Mouse (Mus musculus) lung, postnatal 0 days (tissue): ENCODE results near the gene Amotl1. TPM values are rescaled to one million over a fixed set of nuclear protein-coding genes. Genes with fewer than 3 reads are reported as not detected.

Source experiments
- ATAC-seq: fragments of 200-750 bp; cut with Nextera tagmentation; 2 replicates; pipeline ENCODE4 v1.8.0; 2017; ENCODE audit warnings: moderate library complexity
- DNase-seq: peaks from one replicate; pipeline ENCODE4 v3.0.0-alpha.2; 2016; ENCODE audit warnings: low spot score
- H3K27ac ChIP-seq: fragments of 300-500 bp; sonication (generic); 2 replicates; pipeline ENCODE4 v1.5.1; 2014; ENCODE audit warnings: antibody characterized with exemption, mild to moderate bottlenecking, low read length, mixed read lengths
- H3K27me3 ChIP-seq: fragments of 300-500 bp; sonication (generic); replicated peaks from 2 replicates; pipeline ENCODE4 v1.6.1; 2014; ENCODE audit warnings: low read length, mixed read lengths; ENCODE audit not compliant: insufficient read depth
- H3K36me3 ChIP-seq: fragments of 300-500 bp; sonication (generic); 2 replicates; pipeline ENCODE4 v1.6.1; 2014; ENCODE audit warnings: low read length, mixed read lengths; ENCODE audit not compliant: insufficient read depth
- H3K4me1 ChIP-seq: fragments of 300-500 bp; sonication (generic); 2 replicates; pipeline ENCODE4 v1.6.1; 2014; ENCODE audit warnings: antibody characterized with exemption, low read depth, low read length, mixed read lengths; ENCODE audit not compliant: insufficient read depth
- H3K4me2 ChIP-seq: fragments of 300-500 bp; sonication (generic); replicated peaks from 2 replicates; pipeline ENCODE4 v1.6.1; 2014; ENCODE audit warnings: low read depth, mild to moderate bottlenecking, low read length, moderate library complexity, mixed read lengths
- H3K4me3 ChIP-seq: fragments of 300-500 bp; sonication (generic); 2 replicates; pipeline ENCODE4 v1.5.1; 2014; ENCODE audit warnings: low read depth, low read length
- H3K9ac ChIP-seq: fragments of 300-500 bp; sonication (generic); replicated peaks from 2 replicates; pipeline ENCODE4 v1.6.1; 2014; ENCODE audit warnings: low read depth, mild to moderate bottlenecking
- H3K9me3 ChIP-seq: fragments of 300-500 bp; sonication (generic); 2 replicates; pipeline ENCODE4 v1.6.1; 2016; ENCODE audit warnings: low read length, mixed read lengths
- CTCF ChIP-seq: IDR thresholded peaks from 2 replicates; pipeline ENCODE4 v1.5.1; 2016; ENCODE audit warnings: antibody characterized with exemption, mild to moderate bottlenecking
- EP300 ChIP-seq: IDR thresholded peaks from 2 replicates; pipeline ENCODE4 v1.6.1; 2016; ENCODE audit warnings: antibody characterized with exemption, mild to moderate bottlenecking, control low read depth
- WGBS: fragments of 180-500 bp; shearing (Covaris S2); extraction: QIAGEN DNeasy Blood & Tissue Kit; methylation state at CpG from one replicate; pipeline ENCODE4 v1.1.7; 2014; 5-methylcytosine and 5-hydroxymethylcytosine counted together
- polyA plus RNA-seq: library from polyadenylated mRNA; unstranded; fragments of >200 nt; fragmentation: Nextera tagmentation; extraction: Ambion mirVana; gene quantifications from 2 replicates; pipeline ENCODE4 v1.2.1, GENCODE M21; 2015

Amotl1 gene
- polyA plus RNA-seq, 1 experiment from 2014 or later, result 12.9 TPM

GRCm38 (mm10) chr9:14662138-14662537 lies 17.3 kb upstream of the Amotl1 start:
- no peaks in the 10 kb centered on the region for H3K36me3 ChIP-seq
- WGBS, result 82% methylated on average over 9 of the region's 9 CpGs
- ATAC-seq (no peak), DNase-seq (no peak)
- no peak overlapping the region for H3K9ac ChIP-seq
- H3K4me1 ChIP-seq, result no peaks in the 10 kb centered on the region
- H3K9me3 ChIP-seq, result no peaks in the 10 kb centered on the region
- H3K4me3 ChIP-seq, result no peak overlapping the region
- H3K27ac ChIP-seq, result no peak overlapping the region
- TF ChIP-seq EP300, result no peak
- no peak for TF ChIP-seq CTCF
- H3K27me3 ChIP-seq, result no peaks in the 10 kb centered on the region
- no peak overlapping the region for H3K4me2 ChIP-seq

- no peak overlapping the region for H3K4me2 ChIP-seq
- no peak for ATAC-seq
- no peak for TF ChIP-seq EP300
- TF ChIP-seq CTCF, result no peak
- H3K36me3 ChIP-seq, result no peaks in the 10 kb centered on the region
- no peak overlapping the region for H3K9ac ChIP-seq
- DNase-seq, result no peak
- H3K27me3 ChIP-seq, result no peaks in the 10 kb centered on the region
- no peaks in the 10 kb centered on the region for H3K9me3 ChIP-seq
- 24% methylated on average over 2 of the region's 2 CpGs for WGBS
- H3K27ac ChIP-seq, result no peak overlapping the region
- no peak overlapping the region for H3K4me3 ChIP-seq
- H3K4me1 ChIP-seq, result no peaks in the 10 kb centered on the region
Measured at GRCm38 (mm10) chr9:14657926-14658325, 13.1 kb upstream of the Amotl1 start.

DNA sequence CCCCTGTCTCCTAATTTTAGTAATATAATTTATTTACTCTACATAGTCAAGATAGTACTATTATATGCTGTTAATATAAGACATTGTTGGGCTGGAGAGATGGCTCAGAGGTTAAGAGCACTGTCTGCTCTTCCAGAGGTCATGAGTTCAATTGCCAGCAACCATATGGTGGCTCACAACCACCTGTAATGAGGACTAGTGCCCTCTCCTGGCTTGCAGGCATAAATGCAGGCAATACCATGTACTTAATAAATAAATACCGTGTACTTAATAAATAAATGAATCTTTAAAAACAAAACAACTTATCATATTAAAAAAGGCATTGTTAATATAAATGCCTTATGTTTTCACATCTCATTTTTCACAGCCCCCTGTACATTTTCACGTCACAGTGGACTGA lies 9.2 kb upstream of the Amotl1 start:
- Histone ChIP-seq H3K9me3 (no peaks in the 10 kb centered on the region), H3K4me1 (no peaks in the 10 kb centered on the region), H3K27ac (no peak overlapping the region), H3K36me3 (no peaks in the 10 kb centered on the region), H3K4me2 (no peak overlapping the region), H3K9ac (no peak overlapping the region), H3K27me3 (no peaks in the 10 kb centered on the region), H3K4me3 (no peak overlapping the region)
- peak; percentile 50 for TF ChIP-seq CTCF
- no peak for TF ChIP-seq EP300
- DNase-seq (no peak), ATAC-seq (no peak)
- 71% methylated on average over 2 of the region's 2 CpGs for WGBS

- WGBS, result 73% methylated on average over 1 of the region's 1 CpGs
Measured at GRCm38 (mm10) chr9:14652761-14653160, 7.9 kb upstream of the Amotl1 start.

GRCm38 (mm10) chr9:14647849-14648248 lies 3.0 kb upstream of the Amotl1 start:
- ATAC-seq (no peak), DNase-seq (no peak)
- Histone ChIP-seq H3K36me3 (no peaks in the 10 kb centered on the region), H3K4me2 (no peak overlapping the region), H3K27me3 (no peaks in the 10 kb centered on the region), H3K4me1 (no peaks in the 10 kb centered on the region), H3K9ac (no peak overlapping the region), H3K27ac (no peak overlapping the region), H3K4me3 (no peak overlapping the region), H3K9me3 (no peaks in the 10 kb centered on the region)
- TF ChIP-seq EP300, result no peak
- no peak for TF ChIP-seq CTCF
- WGBS, result 79% methylated on average over 8 of the region's 8 CpGs

More at GRCm38 (mm10) chr9:14652761-14653160, 7.9 kb upstream of the Amotl1 start:
- no peak for DNase-seq
- TF ChIP-seq EP300 (no peak), CTCF (no peak)
- Histone ChIP-seq H3K27me3 (no peaks in the 10 kb centered on the region), H3K4me1 (no peaks in the 10 kb centered on the region), H3K27ac (no peak overlapping the region), H3K9ac (no peak overlapping the region), H3K4me3 (no peak overlapping the region), H3K36me3 (no peaks in the 10 kb centered on the region), H3K9me3 (no peaks in the 10 kb centered on the region), H3K4me2 (no peak overlapping the region)
- ATAC-seq, result no peak

GRCm38 (mm10) chr9:14646641-14647040 lies 1.8 kb upstream of the Amotl1 start:
- Histone ChIP-seq H3K27ac (no peak overlapping the region), H3K9ac (no peak overlapping the region), H3K4me1 (no peaks in the 10 kb centered on the region; the same call in 1 of the 2 replicates), H3K36me3 (no peaks in the 10 kb centered on the region), H3K4me3 (no peak overlapping the region), H3K4me2 (no peak overlapping the region), H3K9me3 (no peaks in the 10 kb centered on the region), H3K27me3 (no peaks in the 10 kb centered on the region)
- DNase-seq (no peak), ATAC-seq (no peak)
- 95% methylated on average over 1 of the region's 1 CpGs for WGBS
- TF ChIP-seq EP300, result no peak

DNA sequence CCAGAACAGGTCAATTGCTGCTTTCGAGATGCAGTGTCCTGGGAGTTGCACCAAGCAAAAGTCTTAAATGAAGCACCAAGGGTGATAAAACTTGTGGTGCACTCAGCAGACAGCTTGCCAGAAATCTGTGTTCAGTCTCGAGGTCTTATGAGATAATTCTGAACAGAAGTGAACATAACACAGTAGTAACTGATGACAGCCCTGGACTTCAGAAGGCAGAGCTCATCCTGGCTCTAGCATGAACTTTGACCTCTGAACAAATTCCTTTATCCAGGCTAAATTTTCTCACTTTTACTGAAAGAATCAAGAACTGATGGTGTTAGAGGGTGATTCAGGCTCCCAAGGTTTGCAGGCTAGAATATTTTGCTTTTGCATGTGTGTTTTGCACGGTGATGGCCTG lies 1.2 kb upstream of the Amotl1 start:
- Histone ChIP-seq H3K9ac (no peak overlapping the region), H3K27me3 (no peaks in the 10 kb centered on the region), H3K4me1 (no peaks in the 10 kb centered on the region; the same call in 1 of the 2 replicates), H3K4me2 (no peak overlapping the region), H3K27ac (no peak overlapping the region), H3K9me3 (no peaks in the 10 kb centered on the region), H3K4me3 (no peak overlapping the region), H3K36me3 (no peaks in the 10 kb centered on the region)
- TF ChIP-seq EP300, result no peak
- no peak for TF ChIP-seq CTCF
- no peak for ATAC-seq
- DNase-seq, result no peak
- WGBS, result 75% methylated on average over 3 of the region's 3 CpGs
